In the genomic region with DNA sequence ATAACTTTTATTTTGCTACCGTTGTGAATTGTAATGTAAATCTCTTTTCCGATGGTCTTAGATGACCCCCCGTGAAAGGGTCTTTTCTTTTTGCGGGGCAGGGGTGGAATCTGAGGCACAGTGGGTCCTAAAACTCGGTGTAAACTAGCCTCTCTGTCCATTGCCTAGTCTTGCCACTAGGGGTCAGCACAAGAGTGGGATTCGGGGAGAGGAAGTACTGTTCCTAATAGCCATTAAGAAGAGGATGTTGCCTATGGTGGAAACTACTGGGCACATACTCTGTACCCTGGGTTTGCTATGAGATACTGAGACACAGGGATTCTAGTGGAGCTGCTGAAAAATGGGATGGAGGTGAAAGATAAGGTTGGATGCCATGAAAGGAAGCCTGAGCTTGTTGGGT, we compare ENCODE assay signal across 8 mouse cellular contexts. TPM values are rescaled to one million over a fixed set of nuclear protein-coding genes. Genes with fewer than 3 reads are reported as not detected.
DNase-seq lines count a peak whose midpoint lies in the region; ATAC-seq lines count a peak whose summit lies in the region.

No protein-coding gene starts in this region.

- intact Hi-C loops in left cerebral cortex, postnatal 36 days (cut with DNase I) = no loop called here

- H3K4me1 ChIP-seq in intestine, embryonic 14.5 days (replicated peaks; ENCODE audit: control insufficient read depth, insufficient read depth, low read length) = no peaks in the 10 kb centered on the region
- no peaks in the 10 kb centered on the region for H3K4me1 ChIP-seq in intestine, embryonic 16.5 days (ENCODE audit: control insufficient read depth, insufficient read depth, low read length)
- H3K4me1 ChIP-seq in forebrain, embryonic 13.5 days = no peaks in the 10 kb centered on the region

- H3K27me3 ChIP-seq in intestine, embryonic 14.5 days (replicated peaks; ENCODE audit: control insufficient read depth, insufficient read depth, low read length) = 0 out of 2 replicates have a peak, but pooled peaks cover 3% of the 10 kb centered on the region
- no peaks in the 10 kb centered on the region for H3K27me3 ChIP-seq in intestine, embryonic 16.5 days (replicated peaks; ENCODE audit: control insufficient read depth, insufficient read depth, low read length)
- H3K27me3 ChIP-seq in forebrain, embryonic 13.5 days = no peaks in the 10 kb centered on the region

- H3K27ac ChIP-seq in intestine, embryonic 14.5 days (ENCODE audit: low read depth) = no peak overlapping the region
- H3K27ac ChIP-seq in intestine, embryonic 16.5 days (ENCODE audit: low read length) = no peak overlapping the region
- H3K27ac ChIP-seq in forebrain, embryonic 13.5 days = no peak overlapping the region

- no peaks in the 10 kb centered on the region for H3K36me3 ChIP-seq in intestine, embryonic 14.5 days (ENCODE audit: control insufficient read depth, insufficient read depth, low read length)
- H3K36me3 ChIP-seq in intestine, embryonic 16.5 days (ENCODE audit: control insufficient read depth, insufficient read depth, low read length) = no peaks in the 10 kb centered on the region
- no peaks in the 10 kb centered on the region for H3K36me3 ChIP-seq in forebrain, embryonic 13.5 days (ENCODE audit: poor library complexity, severe bottlenecking)

- DNase-seq in intestine, embryonic 14.5 days (ENCODE audit: low spot score) = peak; percentile 62
- DNase-seq in adrenal gland, postnatal 10 days = peak; percentile 73
- peak; percentile 38 for DNase-seq in induced T-regulatory cell, adult 2 months (ENCODE audit: low read depth)
- DNase-seq in left cerebral cortex, postnatal 36 days (ENCODE audit: low spot score in 2 of 2) = peak; percentile 24 to 37
- DNase-seq in monocyte, adult 2 months (ENCODE audit: low read depth in 1 of 2, low spot score in 2 of 2) = peak; percentile 5 to 43
- peak; percentile 53 for DNase-seq in thymus, postnatal 4 days

- 0 out of 2 replicates have a peak, but pooled peaks have one; percentile 40 for ATAC-seq in intestine, embryonic 14.5 days (replicated peaks; ENCODE audit: low FRiP score, low TSS enrichment, low read depth)
- ATAC-seq in intestine, embryonic 16.5 days = no peak
- peak; percentile 41; the same call in 1 of the 2 replicates for ATAC-seq in forebrain, embryonic 13.5 days

- WGBS in intestine, embryonic 14.5 days = 44% methylated on average over 6 of the region's 6 CpGs
- 35% methylated on average over 6 of the region's 6 CpGs for WGBS in intestine, embryonic 16.5 days
- 39% methylated on average over 6 of the region's 6 CpGs for WGBS in forebrain, embryonic 13.5 days

- no peaks in the 10 kb centered on the region for H3K9me3 ChIP-seq in intestine, embryonic 14.5 days (ENCODE audit: control insufficient read depth, low read length)
- H3K9me3 ChIP-seq in intestine, embryonic 16.5 days (ENCODE audit: control insufficient read depth, low read length) = no peaks in the 10 kb centered on the region
- H3K9me3 ChIP-seq in forebrain, embryonic 13.5 days (replicated peaks) = no peaks in the 10 kb centered on the region

- H3K4me2 ChIP-seq in intestine, embryonic 14.5 days (ENCODE audit: low read length) = no peak overlapping the region
- no peak overlapping the region for H3K4me2 ChIP-seq in intestine, embryonic 16.5 days (ENCODE audit: low read depth, low read length)
- no peak overlapping the region for H3K4me2 ChIP-seq in forebrain, embryonic 13.5 days

- no peak overlapping the region for H3K4me3 ChIP-seq in intestine, embryonic 14.5 days (ENCODE audit: low read depth, low read length)
- no peak overlapping the region for H3K4me3 ChIP-seq in intestine, embryonic 16.5 days (ENCODE audit: low read length)
- H3K4me3 ChIP-seq in forebrain, embryonic 13.5 days = no peak overlapping the region

- no peak overlapping the region for H3K9ac ChIP-seq in intestine, embryonic 14.5 days (ENCODE audit: low read length)
- H3K9ac ChIP-seq in intestine, embryonic 16.5 days (ENCODE audit: low read depth, low read length) = no peak overlapping the region
- no peak overlapping the region for H3K9ac ChIP-seq in forebrain, embryonic 13.5 days

RNA-seq across cellular contexts. Expression of a gene that starts 13.5 kb away (rescaled TPM):
- 6.3 and 6.6 TPM in 2 replicates for polyA plus RNA-seq in intestine, embryonic 14.5 days (2014; fragmentation: Nextera tagmentation; extraction: Ambion mirVana)
- 7.5 and 8.8 TPM in 2 replicates for polyA plus RNA-seq in intestine, embryonic 16.5 days (2015; fragmentation: Nextera tagmentation; extraction: Ambion mirVana)
- total RNA-seq in adrenal gland, postnatal 10 days (2021) = 10 to 100 TPM; 27.6 to 33.2 TPM
- 2.8 and 3.0 TPM in 2 replicates for polyA plus RNA-seq in forebrain, embryonic 13.5 days (2015; fragmentation: Nextera tagmentation; extraction: Ambion mirVana)
- total RNA-seq in left cerebral cortex, postnatal 36 days (2021) = 10 to 100 TPM; 37.8 to 44.9 TPM

RNA-seq across cellular contexts. Expression of a gene that starts 53.5 kb away (rescaled TPM):
- polyA plus RNA-seq in intestine, embryonic 14.5 days (2014; fragmentation: Nextera tagmentation; extraction: Ambion mirVana) = 22.4 and 24.7 TPM in 2 replicates
- polyA plus RNA-seq in intestine, embryonic 16.5 days (2015; fragmentation: Nextera tagmentation; extraction: Ambion mirVana) = 26.9 and 27.8 TPM in 2 replicates
- 10 to 100 TPM; 35.8 to 41.6 TPM for total RNA-seq in adrenal gland, postnatal 10 days (2021)
- 18.1 and 21.9 TPM in 2 replicates for polyA plus RNA-seq in forebrain, embryonic 13.5 days (2015; fragmentation: Nextera tagmentation; extraction: Ambion mirVana)
- 10 to 100 TPM; 32.8 to 33.9 TPM for total RNA-seq in left cerebral cortex, postnatal 36 days (2021)
